Mouse (Mus musculus): ENCODE measurements at regions not wholly inside any gene's neighbourhood (a gene's known extent, or its start where the extent isn't known, plus 50 kb on each side); places are given as distances from the start of the nearest gene placed in this dataset.

- TF ChIP-seq CTCF (IDR thresholded peaks at IDR 0.05; ENCODE audit: low read depth) (no peak), EP300 (IDR thresholded peaks at IDR 0.05; ENCODE audit: low read depth) (no peak)
These were observed 73.9 kb downstream of the Irx6 start for GRCm38 (mm10) chr8:92747951-92748350.

Measured in heart, postnatal 0 days (tissue).